Mouse (Mus musculus): ENCODE data around the gene Rplp2.

Gene Rplp2

GRCm38 (mm10) chr7:141484186-141485120 lies 37.3 kb downstream of the Rplp2 start:
- DNase-seq (ENCODE audit: low read depth), result no peak

DNA sequence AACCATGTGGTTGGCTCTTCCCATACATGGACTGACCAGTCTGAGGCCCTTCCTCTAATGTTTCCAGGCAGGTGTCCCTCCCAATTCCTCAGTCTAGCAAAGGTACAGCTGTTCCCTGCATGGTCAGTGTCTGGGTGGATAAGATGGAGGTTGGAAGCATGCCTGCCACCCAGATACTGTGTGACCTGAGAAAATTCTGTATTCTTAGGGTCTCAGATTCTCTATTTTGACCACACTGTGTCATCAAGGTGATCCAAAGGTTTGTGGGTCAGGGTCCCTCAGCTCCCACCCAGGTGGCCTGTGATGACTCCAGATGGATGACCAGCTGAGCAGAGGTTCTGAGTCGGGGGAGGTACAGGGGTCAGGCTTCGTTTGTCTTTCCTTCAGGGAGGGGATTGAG lies 38.0 kb downstream of the Rplp2 start:
- no peak for DNase-seq (ENCODE audit: low read depth)

DNA sequence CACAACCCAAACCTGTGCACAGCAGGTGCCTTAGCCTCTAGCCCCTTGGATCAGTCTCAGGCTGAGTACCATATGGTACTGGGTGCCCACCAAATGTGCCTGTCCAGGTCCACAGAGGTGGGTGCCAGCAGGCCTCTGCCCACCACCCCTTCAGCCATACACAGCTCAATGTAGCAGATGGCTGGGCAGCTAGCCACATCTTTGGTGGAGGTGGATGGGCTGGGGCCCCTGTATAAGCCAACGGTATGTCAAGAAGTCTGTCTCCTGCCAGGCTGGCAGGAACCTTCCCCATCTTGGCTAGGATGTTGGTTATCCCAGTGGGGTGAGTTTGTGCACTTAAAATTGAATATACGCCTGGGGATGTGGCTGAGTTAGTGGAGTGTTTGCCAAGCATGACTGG lies 38.4 kb downstream of the Rplp2 start:
- DNase-seq (ENCODE audit: low read depth), result no peak

- no peak for DNase-seq (ENCODE audit: low read depth)
Measured at GRCm38 (mm10) chr7:141486239-141486638, 39.1 kb downstream of the Rplp2 start.

DNA sequence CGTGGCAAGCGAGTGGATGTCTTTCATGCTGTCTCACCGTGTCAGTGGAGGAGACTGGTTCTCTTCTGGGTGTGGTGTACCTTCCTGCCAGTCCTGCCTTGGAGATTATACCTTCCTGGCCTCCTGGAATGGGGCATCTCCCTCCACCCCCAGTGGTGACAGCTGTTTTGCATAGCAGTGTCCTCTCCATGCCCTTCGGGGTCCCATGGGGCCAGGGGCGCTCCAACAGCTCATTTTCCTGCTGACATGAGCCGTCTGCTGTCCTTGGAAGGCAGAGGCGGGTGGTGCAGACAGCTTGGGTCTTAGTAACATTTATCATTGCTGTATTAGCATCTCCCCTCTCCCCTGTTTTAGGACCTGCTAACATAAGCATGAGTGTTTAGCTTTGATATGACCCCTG lies 40.0 kb downstream of the Rplp2 start:
- DNase-seq (ENCODE audit: low read depth), result no peak

GRCm38 (mm10) chr7:141491151-141491550 lies 44.0 kb downstream of the Rplp2 start:
- DNase-seq (ENCODE audit: low read depth), result peak; percentile 64

- DNase-seq (ENCODE audit: low read depth), result no peak
Measured at GRCm38 (mm10) chr7:141492738-141493137, 45.6 kb downstream of the Rplp2 start.

GRCm38 (mm10) chr7:141493729-141494128 lies 46.6 kb downstream of the Rplp2 start:
- DNase-seq (ENCODE audit: low read depth), result no peak

- DNase-seq (ENCODE audit: low read depth), result no peak
Measured at GRCm38 (mm10) chr7:141495379-141495778, 48.2 kb downstream of the Rplp2 start.

- no peak for DNase-seq (ENCODE audit: low read depth)
Measured at GRCm38 (mm10) chr7:141495940-141496339, 48.8 kb downstream of the Rplp2 start.

- no peak for DNase-seq (ENCODE audit: low read depth)
Measured at GRCm38 (mm10) chr7:141497600-141497999, 50.4 kb downstream of the Rplp2 start.

All from 416B (cell line).